Mouse (Mus musculus): ENCODE measurements around the gene Gm3776. TPM values are rescaled to one million over a fixed set of nuclear protein-coding genes. Genes with fewer than 3 reads are reported as not detected.
"Not testable (repeated sequence)": the region's sequence is repeated elsewhere in the genome, so short reads cannot be mapped to it uniquely, and the experiment has no call there.

The Gm3776 gene
- not detected in 2 replicates for polyA plus RNA-seq (2016; fragmentation: Nextera tagmentation; extraction: Ambion mirVana)

DNA sequence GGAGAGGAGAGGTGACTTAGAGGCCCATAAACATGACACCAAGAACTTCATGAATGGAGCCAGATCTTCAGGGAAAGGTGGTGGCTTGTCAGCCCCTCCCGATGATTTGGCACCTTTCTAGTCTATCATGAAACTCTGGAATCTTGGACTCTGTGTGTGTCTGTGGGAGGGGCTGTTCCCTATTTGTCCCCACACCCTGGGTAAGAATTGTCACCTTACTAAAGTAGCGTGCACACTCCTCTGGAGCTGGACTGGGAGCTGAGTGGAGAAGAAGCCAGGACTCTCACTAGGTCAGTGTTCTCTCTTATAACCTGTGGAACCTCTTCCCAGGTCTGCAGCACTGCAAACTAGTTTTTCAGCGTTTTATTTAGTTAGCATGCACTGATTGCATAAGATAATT is at the start of gene Gm3776:
Gene Gm3776 (plus strand): TSS at position 216 of the 400 bp plus-strand sequence.
- H3K36me3 ChIP-seq; H3K4me3 ChIP-seq; DNase-seq (ENCODE audit: low spot score); H3K27ac ChIP-seq; H3K4me1 ChIP-seq; H3K9me3 ChIP-seq; H3K27me3 ChIP-seq (ENCODE audit: insufficient read depth, poor library complexity, severe bottlenecking): not testable (repeated sequence)
- WGBS: 70% methylated on average over 2 of the region's 3 CpGs

DNA sequence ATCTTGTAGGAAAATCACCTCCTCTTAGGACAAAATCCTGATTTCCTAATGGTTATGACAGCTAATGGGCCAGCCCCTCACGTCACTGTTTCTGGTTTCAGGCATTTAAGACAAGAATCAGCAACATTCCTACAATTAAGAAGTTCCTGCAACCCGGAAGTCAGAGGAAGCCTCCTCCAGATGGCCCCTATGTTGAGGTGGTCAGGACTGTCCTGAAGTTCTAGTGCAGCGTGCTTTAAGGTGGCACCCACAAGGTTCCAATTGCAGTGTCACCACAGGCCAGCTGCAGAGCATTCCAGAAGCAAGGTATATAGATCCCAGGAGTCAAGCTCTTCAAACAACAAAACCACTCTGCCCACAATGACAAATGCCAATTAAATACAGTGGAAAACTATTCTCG is 48.0 kb upstream of the Gm3776 start:
- Histone ChIP-seq H3K36me3 (peaks cover 46% of the 10 kb centered on the region), H3K9me3 (no peaks in the 10 kb centered on the region), H3K27me3 (ENCODE audit: insufficient read depth, poor library complexity, severe bottlenecking) (no peaks in the 10 kb centered on the region), H3K4me1 (peaks cover 18% of the 10 kb centered on the region), H3K4me3 (no peak overlapping the region), H3K27ac (no peak overlapping the region)
- peak; percentile 65 for DNase-seq (ENCODE audit: low spot score)
- 41% methylated on average over 4 of the region's 4 CpGs for WGBS

DNA sequence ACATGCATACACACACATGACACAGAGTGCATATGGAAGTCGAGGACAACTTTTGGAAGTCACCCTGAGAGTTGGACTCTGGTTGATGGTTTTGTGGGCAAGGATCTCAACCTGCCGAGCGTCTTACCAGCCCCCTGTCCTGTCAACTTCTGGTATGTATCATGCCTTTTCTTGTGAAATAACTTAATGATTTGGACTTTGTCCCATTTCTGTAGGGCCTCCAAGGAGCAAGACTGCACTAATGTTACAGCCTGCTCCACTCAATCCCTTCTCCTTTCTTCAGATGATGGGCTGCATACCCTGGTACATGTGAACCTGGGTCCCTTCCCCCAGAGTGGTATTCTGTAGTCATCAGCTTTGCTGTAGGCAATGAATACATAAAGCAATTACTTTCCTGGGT is 46.9 kb upstream of the Gm3776 start:
- H3K4me3 ChIP-seq: no peak overlapping the region
- H3K36me3 ChIP-seq: peaks cover 36% of the 10 kb centered on the region
- WGBS: 94% methylated on average over 3 of the region's 3 CpGs

DNA sequence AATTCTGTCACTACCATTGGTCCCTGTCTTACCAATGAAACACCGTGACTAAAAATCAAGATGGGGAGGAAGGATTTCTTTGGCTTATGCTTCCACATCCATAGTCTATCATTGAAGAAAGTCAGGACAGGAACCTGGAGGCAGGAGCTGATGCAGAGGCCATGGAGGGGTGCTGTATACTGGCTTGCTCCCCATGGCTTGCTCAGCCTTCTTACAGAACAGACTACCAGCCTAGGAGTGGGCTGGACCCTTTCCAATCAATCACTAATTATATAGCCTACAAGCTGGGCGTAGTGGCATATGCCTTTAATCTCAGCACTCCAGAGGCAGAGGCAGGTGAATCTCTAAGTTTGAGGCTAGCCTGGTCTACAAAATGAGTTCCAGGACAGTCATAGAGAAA is 46.1 kb upstream of the Gm3776 start:
- 98% methylated on average over 2 of the region's 2 CpGs for WGBS

More for the DNA sequence above, 46.9 kb upstream of the Gm3776 start:
- Histone ChIP-seq H3K27me3 (ENCODE audit: insufficient read depth, poor library complexity, severe bottlenecking) (no peaks in the 10 kb centered on the region), H3K4me1 (peaks cover 18% of the 10 kb centered on the region), H3K9me3 (no peaks in the 10 kb centered on the region), H3K27ac (no peak overlapping the region)
- DNase-seq (ENCODE audit: low spot score): peak; percentile 39

DNA sequence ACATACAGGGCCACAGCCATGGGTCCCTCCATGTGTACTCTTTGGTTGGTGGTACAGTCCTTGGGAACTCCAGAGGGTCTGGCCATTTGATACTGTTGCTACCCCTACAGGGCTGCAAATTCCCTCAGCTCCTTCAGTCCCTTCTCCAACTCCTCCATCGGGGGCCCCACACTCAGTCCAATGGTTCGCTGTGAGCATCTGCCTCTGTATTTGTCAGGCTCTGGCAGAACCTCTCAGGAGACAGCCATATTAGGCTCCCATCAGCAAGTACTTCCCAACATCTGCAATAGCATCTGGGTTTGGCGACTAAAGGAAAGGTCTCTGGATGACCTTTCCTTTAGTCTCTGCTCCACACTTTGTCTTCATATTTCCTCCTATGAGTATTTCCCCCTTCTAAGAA is 45.4 kb upstream of the Gm3776 start:
- peaks cover 27% of the 10 kb centered on the region for H3K36me3 ChIP-seq
- H3K27me3 ChIP-seq (ENCODE audit: insufficient read depth, poor library complexity, severe bottlenecking): no peaks in the 10 kb centered on the region
- H3K27ac ChIP-seq: no peak overlapping the region; the same call in 1 of the 2 replicates
- peaks cover 18% of the 10 kb centered on the region for H3K4me1 ChIP-seq
- H3K4me3 ChIP-seq: no peak overlapping the region
- peak; percentile 51 for DNase-seq (ENCODE audit: low spot score)
- no peaks in the 10 kb centered on the region for H3K9me3 ChIP-seq
- 88% methylated on average over 3 of the region's 3 CpGs for WGBS

More for the DNA sequence above, 46.1 kb upstream of the Gm3776 start:
- Histone ChIP-seq H3K4me1 (peaks cover 18% of the 10 kb centered on the region), H3K27ac (no peak overlapping the region), H3K27me3 (ENCODE audit: insufficient read depth, poor library complexity, severe bottlenecking) (no peaks in the 10 kb centered on the region), H3K4me3 (no peak overlapping the region), H3K9me3 (no peaks in the 10 kb centered on the region), H3K36me3 (peaks cover 29% of the 10 kb centered on the region)
- DNase-seq (ENCODE audit: low spot score): peak; percentile 72

DNA sequence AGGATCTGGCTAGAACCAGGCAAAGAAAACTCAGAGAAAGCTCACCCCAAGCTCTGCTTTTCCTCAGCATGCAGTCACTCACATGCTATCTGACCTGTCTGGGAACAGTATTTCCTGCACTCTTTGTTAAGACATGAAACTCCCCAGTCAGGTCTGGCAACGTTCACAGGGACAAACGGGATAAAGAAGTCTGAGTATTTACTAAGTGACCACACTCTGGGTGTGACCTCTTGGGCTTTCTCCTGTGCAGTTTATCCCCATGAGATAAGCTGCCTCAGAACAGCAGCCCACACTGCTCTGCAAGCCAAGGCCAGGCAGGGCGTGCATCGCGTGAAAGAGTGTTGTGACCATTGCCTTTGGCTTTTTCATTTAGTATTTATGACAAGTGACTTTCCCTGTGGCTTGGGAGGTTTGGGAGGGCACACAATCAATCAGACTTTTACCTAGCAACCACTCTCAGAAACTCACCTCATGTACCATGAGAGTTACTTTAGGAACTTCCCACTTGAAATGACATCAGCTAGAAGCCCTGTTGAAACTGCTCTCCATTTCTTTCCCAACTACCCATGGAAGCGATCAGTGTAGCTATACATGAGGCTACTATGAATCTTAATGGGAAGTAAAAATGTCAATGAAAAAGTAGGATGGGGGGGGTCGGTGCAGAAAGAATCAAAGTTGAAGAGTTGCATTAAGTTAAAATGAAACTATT is 44.4 kb upstream of the Gm3776 start:
- H3K27ac ChIP-seq: peak overlapping the region; percentile 47
- H3K27me3 ChIP-seq (ENCODE audit: insufficient read depth, poor library complexity, severe bottlenecking): no peaks in the 10 kb centered on the region
- no peaks in the 10 kb centered on the region for H3K9me3 ChIP-seq
- H3K4me3 ChIP-seq: no peak overlapping the region
- 36% methylated on average over 7 of the region's 7 CpGs for WGBS
- H3K36me3 ChIP-seq: peaks cover 27% of the 10 kb centered on the region
- peak; percentile 85 for DNase-seq (ENCODE audit: low spot score)
- peaks cover 18% of the 10 kb centered on the region for H3K4me1 ChIP-seq

DNA sequence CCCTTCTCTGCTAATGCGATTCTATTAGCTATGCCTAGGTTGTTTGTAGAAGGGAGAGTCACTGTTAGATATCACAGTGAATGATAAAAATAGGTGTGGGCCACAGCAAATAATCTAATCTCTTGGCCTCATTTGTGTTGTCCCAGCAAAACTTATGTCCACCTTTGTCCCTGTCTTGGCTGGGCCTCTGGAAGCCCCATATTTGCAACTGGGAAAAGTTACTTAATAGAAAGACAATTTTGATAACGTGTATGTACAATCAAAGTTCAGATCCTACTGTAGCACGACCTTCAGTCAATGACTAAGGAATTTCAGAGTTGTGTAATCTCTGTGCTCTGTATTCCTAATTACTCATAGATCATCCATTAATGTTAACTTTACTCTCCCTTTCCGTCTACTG is 39.9 kb upstream of the Gm3776 start:
- H3K9me3 ChIP-seq: no peaks in the 10 kb centered on the region
- H3K27ac ChIP-seq: no peak overlapping the region
- H3K4me3 ChIP-seq: no peak overlapping the region
- no peak for DNase-seq (ENCODE audit: low spot score)
- WGBS: 71% methylated on average over 4 of the region's 4 CpGs
- peaks cover 15% of the 10 kb centered on the region for H3K4me1 ChIP-seq
- H3K36me3 ChIP-seq: no peaks in the 10 kb centered on the region
- H3K27me3 ChIP-seq (ENCODE audit: insufficient read depth, poor library complexity, severe bottlenecking): no peaks in the 10 kb centered on the region

DNA sequence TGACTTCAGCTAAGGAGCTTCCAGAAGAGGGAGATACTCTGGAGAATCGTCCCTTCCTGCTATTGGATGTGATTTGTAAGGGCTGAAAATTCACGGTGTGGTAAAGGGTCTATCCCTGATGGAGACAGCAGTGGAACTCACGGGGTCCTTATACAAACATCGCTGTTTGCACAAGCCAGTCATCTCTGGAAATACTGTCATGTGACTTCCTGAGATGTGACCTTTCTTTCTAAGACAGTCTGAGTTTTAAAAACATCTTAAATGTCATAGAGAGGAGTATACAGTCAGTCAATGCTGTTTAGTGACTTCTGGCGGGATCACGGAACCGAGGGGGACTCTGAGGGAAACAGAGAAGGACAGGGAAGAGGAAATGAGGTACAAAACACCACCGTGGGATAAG is 34.3 kb upstream of the Gm3776 start:
- Histone ChIP-seq H3K4me1 (peaks cover 11% of the 10 kb centered on the region; the same call in 1 of the 2 replicates), H3K27ac (no peak overlapping the region), H3K4me3 (no peak overlapping the region), H3K36me3 (no peaks in the 10 kb centered on the region), H3K9me3 (no peaks in the 10 kb centered on the region), H3K27me3 (ENCODE audit: insufficient read depth, poor library complexity, severe bottlenecking) (no peaks in the 10 kb centered on the region)
- no peak for DNase-seq (ENCODE audit: low spot score)
- WGBS: 60% methylated on average over 8 of the region's 8 CpGs

DNA sequence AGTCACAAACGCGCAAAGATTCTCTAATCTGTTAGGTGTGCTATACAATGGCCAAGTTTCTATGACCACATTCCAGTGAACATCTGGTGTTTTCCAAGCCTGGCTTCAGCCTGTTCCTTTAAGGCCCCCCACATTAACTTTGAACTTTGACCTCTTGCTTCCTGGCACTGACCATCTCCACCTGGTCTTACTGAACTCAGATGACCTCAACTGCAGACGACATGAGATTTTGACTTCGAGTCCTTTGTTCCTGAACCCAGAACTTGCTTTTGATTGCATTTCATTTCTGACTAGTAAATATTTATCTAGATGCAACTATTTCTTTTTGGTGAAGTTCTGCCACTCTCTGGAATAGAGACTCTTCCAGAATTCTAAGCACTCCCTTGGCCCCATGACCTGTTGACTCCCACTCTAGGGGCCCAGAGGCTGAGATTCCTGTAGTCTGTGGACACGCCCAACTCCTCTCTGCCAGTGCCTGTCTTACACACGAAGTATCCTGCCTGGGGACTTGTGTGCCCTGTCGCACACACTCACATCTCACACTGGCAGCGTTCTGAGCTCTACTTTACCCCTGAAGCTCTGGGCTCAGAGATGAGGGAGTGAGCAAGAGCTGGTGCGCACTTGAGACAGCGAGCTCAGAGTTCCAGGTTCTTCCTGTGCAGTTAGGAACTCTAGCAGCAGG is 33.6 kb upstream of the Gm3776 start:
- Histone ChIP-seq H3K9me3 (no peaks in the 10 kb centered on the region), H3K36me3 (no peaks in the 10 kb centered on the region), H3K4me1 (peaks cover 11% of the 10 kb centered on the region; the same call in 1 of the 2 replicates), H3K27ac (no peak overlapping the region), H3K4me3 (no peak overlapping the region), H3K27me3 (ENCODE audit: insufficient read depth, poor library complexity, severe bottlenecking) (no peaks in the 10 kb centered on the region)
- WGBS: 73% methylated on average over 10 of the region's 10 CpGs
- DNase-seq (ENCODE audit: low spot score): no peak

DNA sequence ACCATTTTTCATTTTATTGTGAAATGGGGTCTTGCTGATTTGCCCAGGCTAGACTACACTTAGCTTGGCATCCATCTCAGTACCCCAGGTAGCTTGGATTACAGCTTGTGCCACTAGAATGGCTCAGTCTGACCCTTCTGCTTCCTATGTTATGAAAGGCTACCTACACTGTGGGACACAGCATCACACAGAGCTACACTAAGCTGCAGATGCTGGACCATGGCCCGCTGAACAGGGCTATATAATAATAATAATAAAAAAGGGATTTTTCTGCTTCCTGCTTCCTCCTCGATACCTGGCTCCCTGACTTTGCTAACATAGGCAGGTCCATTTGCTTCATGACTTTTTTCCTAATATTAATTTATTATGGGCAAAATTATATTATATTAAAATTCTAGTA is 32.5 kb upstream of the Gm3776 start:
- Histone ChIP-seq H3K4me1 (peaks cover 11% of the 10 kb centered on the region; the same call in 1 of the 2 replicates), H3K27me3 (ENCODE audit: insufficient read depth, poor library complexity, severe bottlenecking) (no peaks in the 10 kb centered on the region), H3K27ac (no peak overlapping the region), H3K9me3 (no peaks in the 10 kb centered on the region), H3K4me3 (no peak overlapping the region), H3K36me3 (no peaks in the 10 kb centered on the region)
- WGBS: 88% methylated on average over 2 of the region's 2 CpGs
- no peak for DNase-seq (ENCODE audit: low spot score)

DNA sequence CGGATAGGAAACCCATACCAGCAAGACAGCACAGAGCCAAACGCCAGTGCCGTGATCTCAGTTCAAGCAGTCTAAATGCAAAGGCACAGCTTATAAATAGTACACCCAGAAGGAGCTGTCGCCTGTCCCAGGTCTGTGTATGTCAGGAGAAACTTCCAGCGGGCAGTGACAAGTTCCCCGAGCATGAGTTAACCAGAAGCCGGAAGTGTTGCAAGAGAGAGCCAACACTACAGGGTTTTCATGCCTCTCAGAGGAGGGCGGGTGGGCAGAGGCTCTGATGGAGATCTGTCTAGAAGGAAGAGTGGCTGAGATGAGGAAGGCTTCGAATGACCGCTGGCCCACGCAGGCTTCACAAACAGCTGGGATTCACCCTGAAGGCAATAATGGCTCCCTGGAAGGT is 31.6 kb upstream of the Gm3776 start:
- no peak overlapping the region for H3K4me3 ChIP-seq
- DNase-seq (ENCODE audit: low spot score): no peak
- no peaks in the 10 kb centered on the region for H3K27me3 ChIP-seq (ENCODE audit: insufficient read depth, poor library complexity, severe bottlenecking)
- no peaks in the 10 kb centered on the region for H3K9me3 ChIP-seq
- H3K36me3 ChIP-seq: no peaks in the 10 kb centered on the region
- peaks cover 11% of the 10 kb centered on the region; the same call in 1 of the 2 replicates for H3K4me1 ChIP-seq
- peak overlapping the region; percentile 44; the same call in 1 of the 2 replicates for H3K27ac ChIP-seq
- WGBS: 64% methylated on average over 11 of the region's 11 CpGs

DNA sequence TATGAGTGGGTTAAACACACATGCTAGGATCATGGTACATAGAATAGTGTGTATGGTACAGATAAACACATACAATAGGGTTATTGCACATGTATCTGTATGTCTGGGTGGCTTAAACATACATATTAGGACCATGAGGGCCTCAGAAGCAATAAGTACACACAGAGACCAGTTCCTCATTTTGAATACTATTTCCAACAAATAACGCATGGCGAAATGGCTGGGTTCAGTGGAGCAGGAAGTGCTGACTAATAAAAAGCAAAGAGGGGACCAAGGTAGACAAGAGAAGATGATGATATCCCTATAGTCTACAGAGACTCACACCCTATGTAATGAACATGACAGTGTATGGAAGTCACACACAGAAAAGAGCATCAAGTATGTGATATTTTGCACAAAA is 28.8 kb upstream of the Gm3776 start:
- 92% methylated on average over 2 of the region's 2 CpGs for WGBS
- Histone ChIP-seq H3K36me3 (no peaks in the 10 kb centered on the region), H3K9me3 (no peaks in the 10 kb centered on the region), H3K4me3 (no peak overlapping the region), H3K27me3 (ENCODE audit: insufficient read depth, poor library complexity, severe bottlenecking) (no peaks in the 10 kb centered on the region), H3K27ac (no peak overlapping the region), H3K4me1 (peaks cover 6% of the 10 kb centered on the region; the same call in 1 of the 2 replicates)
- DNase-seq (ENCODE audit: low spot score): no peak

DNA sequence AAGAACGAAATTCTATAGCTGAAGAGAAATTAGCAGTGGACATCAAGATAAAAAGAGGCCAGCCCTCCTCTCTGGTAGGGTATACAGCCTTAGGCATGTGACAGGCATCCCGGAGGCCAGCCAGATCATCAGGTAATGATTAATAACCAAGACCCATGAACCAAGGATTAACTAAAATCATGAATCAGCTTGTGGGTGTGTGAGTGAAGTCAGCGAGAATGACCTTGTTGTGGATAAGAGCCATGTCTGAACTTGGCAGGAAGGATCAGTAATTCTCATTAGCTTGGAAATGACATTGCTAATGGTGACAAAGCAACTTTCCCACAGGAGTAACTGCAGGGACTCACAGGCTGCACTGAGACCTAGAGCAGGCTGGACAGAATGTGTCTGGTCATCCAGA is 27.3 kb upstream of the Gm3776 start:
- H3K27me3 ChIP-seq (ENCODE audit: insufficient read depth, poor library complexity, severe bottlenecking): not testable (repeated sequence)

More for the DNA sequence above, 27.3 kb upstream of the Gm3776 start:
- H3K9me3 ChIP-seq; H3K4me1 ChIP-seq; DNase-seq (ENCODE audit: low spot score); H3K27ac ChIP-seq; H3K4me3 ChIP-seq; H3K36me3 ChIP-seq: not testable (repeated sequence)
- 68% methylated on average over 3 of the region's 3 CpGs for WGBS
